Comparison of ENCODE assay signal across 30 mouse cellular contexts in genomic region chr10:19596866-19597265, GRCm38 (mm10). TPM values are rescaled to one million over a fixed set of nuclear protein-coding genes. Genes with fewer than 3 reads are reported as not detected.
DNase-seq lines count a peak whose midpoint lies in the region; ATAC-seq and TF ChIP-seq lines count a peak whose summit lies in the region.
"Had no signal": no experiment of that assay in that cellular context is flagged by ENCODE, and none has a peak within 500 bp of the region (broad histone marks: within the 10 kb centered on the region; RNA-seq: fewer than 3 reads in every experiment).

No protein-coding gene starts in this region.

- no peak for TF ChIP-seq RAD21 in CH12.LX (IDR thresholded peaks at IDR 0.05; ENCODE audit: low read depth, low read length)

- no peak for TF ChIP-seq CTCF in gastrocnemius, adult 2 months (IDR thresholded peaks at IDR 0.05)
- no peak for TF ChIP-seq CTCF in CH12.LX (conservative IDR thresholded peaks at IDR 0.05 in 1 of 2, IDR thresholded peaks at IDR 0.05 in 1 of 2; ENCODE audit: low read depth in 2 of 2, low read length in 2 of 2)

- peaks cover 4% of the 10 kb centered on the region for H3K9me3 ChIP-seq in megakaryocyte, embryonic 14.5 days
- peaks cover 9% of the 10 kb centered on the region for H3K9me3 ChIP-seq in CH12.LX (replicated peaks; ENCODE audit: low read length)
- H3K9me3 ChIP-seq in hindbrain, embryonic 16.5 days (ENCODE audit: control insufficient read depth, low read length) = no peaks in the 10 kb centered on the region
- H3K9me3 ChIP-seq: embryonic facial prominence, embryonic 15.5 days; hindbrain, embryonic 13.5 days had no signal

- in situ Hi-C loops in CH12.LX (cut with MboI; ENCODE audit: low pct_ligation_motif_present, low pct_unique_long_range_greater_than_20kb, low sequenced_read_pairs) = loop anchor here (10.0 kb wide), 1 partner anchor 62 kb away; no protein-coding TSS in a partner anchor

- peak overlapping the region; percentile 97 for H3K27ac ChIP-seq in gastrocnemius, adult 2 months
- H3K27ac ChIP-seq in CH12.LX (ENCODE audit: insufficient read depth, low read depth) = no peak overlapping the region
- no peak overlapping the region for H3K27ac ChIP-seq in hindbrain, embryonic 16.5 days (ENCODE audit: low read depth, low read length)
- H3K27ac ChIP-seq: embryonic facial prominence, embryonic 15.5 days; forebrain, embryonic 10.5 days; heart, adult 2 months; hindbrain, embryonic 13.5 days had no signal

- no peak overlapping the region for H3K9ac ChIP-seq in CH12.LX (ENCODE audit: insufficient read depth, low read depth)
- no peak overlapping the region for H3K9ac ChIP-seq in hindbrain, embryonic 16.5 days (ENCODE audit: low read depth, low read length)
- H3K9ac ChIP-seq: embryonic facial prominence, embryonic 15.5 days; heart, embryonic 12.5 days; hindbrain, embryonic 13.5 days had no signal

- H3K36me3 ChIP-seq in megakaryocyte, embryonic 14.5 days (replicated peaks; ENCODE audit: low read length) = peaks cover 47% of the 10 kb centered on the region
- peaks cover 25 to 62% of the 10 kb centered on the region in 2 experiments for H3K36me3 ChIP-seq in CH12.LX (replicated peaks in 1 of 2; ENCODE audit: control insufficient read depth in 1 of 2, insufficient read depth in 1 of 2, low read length in 1 of 2)
- H3K36me3 ChIP-seq in hindbrain, embryonic 16.5 days (ENCODE audit: control insufficient read depth, insufficient read depth, low read length) = peaks cover 5% of the 10 kb centered on the region

- intact Hi-C loops in gastrocnemius, adult 2 months (cut with DNase I) = loop anchor here (10.0 kb wide), 1 partner anchor 582 kb away; the partner anchor contains the start of gene Tnfaip3

- TF ChIP-seq EP300 in CH12.LX (IDR thresholded peaks at IDR 0.05; ENCODE audit: low read length) = no peak

- peak overlapping the region; percentile 79 for H3K4me3 ChIP-seq in gastrocnemius, adult 2 months
- H3K4me3 ChIP-seq in megakaryocyte, embryonic 14.5 days (replicated peaks) = peak overlapping the region; percentile 66
- no peak overlapping the region for H3K4me3 ChIP-seq in CH12.LX (replicated peaks in 1 of 3; ENCODE audit: low read depth in 2 of 3, low read length in 2 of 3, poor library complexity in 1 of 3)
- H3K4me3 ChIP-seq in hindbrain, embryonic 16.5 days (ENCODE audit: low read length) = no peak overlapping the region
- H3K4me3 ChIP-seq: embryonic facial prominence, embryonic 15.5 days; erythroblast, embryonic 14.5 days; forebrain, embryonic 10.5 days; heart, adult 2 months; heart, embryonic 12.5 days; hindbrain, embryonic 13.5 days had no signal

- no peaks in the 10 kb centered on the region for H3K27me3 ChIP-seq in megakaryocyte, embryonic 14.5 days (replicated peaks)
- no peaks in the 10 kb centered on the region for H3K27me3 ChIP-seq in CH12.LX (replicated peaks)
- H3K27me3 ChIP-seq in hindbrain, embryonic 16.5 days (replicated peaks; ENCODE audit: control insufficient read depth, insufficient read depth, low read length) = no peaks in the 10 kb centered on the region
- H3K27me3 ChIP-seq: embryonic facial prominence, embryonic 15.5 days; heart, embryonic 12.5 days; Patski had no signal

- peaks cover 8% of the 10 kb centered on the region for H3K79me2 ChIP-seq in CH12.LX (replicated peaks; ENCODE audit: control insufficient read depth, extremely low read depth, insufficient read depth, poor library complexity, severe bottlenecking)

- no peak overlapping the region for H3K4me2 ChIP-seq in CH12.LX (ENCODE audit: insufficient read depth, low read depth, poor library complexity, severe bottlenecking)
- no peak overlapping the region for H3K4me2 ChIP-seq in hindbrain, embryonic 16.5 days (ENCODE audit: low read length)
- H3K4me2 ChIP-seq: embryonic facial prominence, embryonic 15.5 days; heart, embryonic 12.5 days; hindbrain, embryonic 13.5 days had no signal

- dilution Hi-C loops in CH12.LX (cut with MboI; ENCODE audit: extremely low pct_ligation_motif_present, extremely low pct_unique_long_range_greater_than_20kb, low sequenced_read_pairs) = no loop called here

- ATAC-seq in megakaryocyte, adult 5-6 weeks (ENCODE audit: poor library complexity, severe bottlenecking) = no peak
- no peak for ATAC-seq in hindbrain, embryonic 16.5 days
- ATAC-seq: forebrain, embryonic 14.5 days; intestine, embryonic 16.5 days; Patski had no signal

- DNase-seq in gastrocnemius, adult 2 months = no peak
- no peak for DNase-seq in gastrocnemius, postnatal 10 days
- peak; percentile 6 for DNase-seq in CH12.LX (ENCODE audit: extremely low read depth)
- DNase-seq in naive thymus-derived CD4-positive, alpha-beta T cell, adult 2 months (ENCODE audit: low read depth) = peak; percentile 58
- no peak for DNase-seq in kidney, postnatal 14 days
- DNase-seq: adrenal gland, adult 2 months; adrenal gland, postnatal 25 days; cerebellum, adult 11 months; cerebellum, adult 8-10 months; cerebellum, postnatal 14 days; embryo, embryonic 11 days; heart, adult 2 months; heart, postnatal 4 days had no signal

- peaks cover 50% of the 10 kb centered on the region for H3K4me1 ChIP-seq in megakaryocyte, embryonic 14.5 days
- peaks cover 5 to 49% of the 10 kb centered on the region in 2 experiments; a peak in 3 of 4 replicates for H3K4me1 ChIP-seq in CH12.LX (ENCODE audit: control insufficient read depth in 1 of 2, insufficient read depth in 2 of 2)
- H3K4me1 ChIP-seq in hindbrain, embryonic 16.5 days (ENCODE audit: control insufficient read depth, insufficient read depth, low read depth, low read length) = peaks cover 10% of the 10 kb centered on the region

- WGBS in hindbrain, embryonic 16.5 days = 89% methylated on average over 4 of the region's 4 CpGs

- no peak for TF ChIP-seq POLR2A in CH12.LX (IDR thresholded peaks at IDR 0.05; ENCODE audit: low read depth, low read length)

TF ChIP-seq in CH12.LX, 34 proteins besides CTCF, POLR2A, EP300 and RAD21:
- TF ChIP-seq ZC3H11A (IDR thresholded peaks at IDR 0.05; ENCODE audit: low read depth, low read length) (no peak), CHD2 (IDR thresholded peaks at IDR 0.05; ENCODE audit: low read length) (no peak), JUN (IDR thresholded peaks at IDR 0.05; ENCODE audit: insufficient read depth, low read depth, low read length) (no peak), UBTF (IDR thresholded peaks at IDR 0.05; ENCODE audit: low read depth, low read length) (no peak), HCFC1 (IDR thresholded peaks at IDR 0.05; ENCODE audit: low read depth, low read length) (no peak), TCF12 (IDR thresholded peaks at IDR 0.05; ENCODE audit: low read depth, low read length) (no peak), MYC (IDR thresholded peaks at IDR 0.05; ENCODE audit: low read depth, low read length) (no peak), E2F4 (IDR thresholded peaks at IDR 0.05; ENCODE audit: insufficient replicate concordance, low read depth, low read length) (no peak), SIN3A (IDR thresholded peaks at IDR 0.05; ENCODE audit: low read length) (no peak), MAFK (IDR thresholded peaks at IDR 0.05; ENCODE audit: insufficient replicate concordance, low read length) (no peak), MAZ (IDR thresholded peaks at IDR 0.05; ENCODE audit: low read depth, low read length) (no peak), ELF1 (IDR thresholded peaks at IDR 0.05; ENCODE audit: low read depth, low read length) (no peak), MXI1 (IDR thresholded peaks at IDR 0.05; ENCODE audit: low read depth, low read length) (no peak), IRF4 (IDR thresholded peaks at IDR 0.05; ENCODE audit: low read depth, low read length) (no peak), SMC3 (IDR thresholded peaks at IDR 0.05; ENCODE audit: low read depth, low read length) (no peak)

RNA-seq across cellular contexts. Expression of gene Ifngr1, which starts 5.1 kb away (rescaled TPM):
- 10 to 100 TPM; 25.4 to 31.8 TPM for total RNA-seq in gastrocnemius, adult 2 months (2021)
- total RNA-seq in gastrocnemius, postnatal 10 days (2021) = 10 to 100 TPM; 31.6 to 34.7 TPM
- 7.1 TPM in 1 of 2 replicates, not detected in the other for polyA plus RNA-seq in megakaryocyte, embryonic 14.5 days (2012; ENCODE audit: insufficient read depth, low replicate concordance)
- total RNA-seq in megakaryocyte, adult 5-6 weeks (2015) = 314 and 331 TPM in 2 replicates
- 241 and 246 TPM in 2 replicates for total RNA-seq in megakaryocyte, adult 5-6 weeks (2017)
- 17.3 and 17.6 TPM in 2 replicates for total RNA-seq in CH12.LX (2012; rRNA removed)
- 36.0 and 36.7 TPM in 2 replicates for total RNA-seq in CH12.LX (2014; rRNA removed)
- 26.7 and 28.1 TPM in 2 replicates for polyA plus RNA-seq in CH12.LX (2012; ENCODE audit: insufficient read length, low read depth)
- polyA plus RNA-seq in hindbrain, embryonic 16.5 days (2015; fragmentation: Nextera tagmentation; extraction: Ambion mirVana) = 25.6 and 26.5 TPM in 2 replicates

RNA-seq across cellular contexts. Expression of gene Il22ra2, which starts 24.9 kb away (rescaled TPM):
- total RNA-seq in gastrocnemius, adult 2 months (2021) = not detected
- total RNA-seq in gastrocnemius, postnatal 10 days (2021) = not detected
- not detected in 2 replicates for polyA plus RNA-seq in megakaryocyte, embryonic 14.5 days (2012; ENCODE audit: insufficient read depth, low replicate concordance)
- total RNA-seq in megakaryocyte, adult 5-6 weeks (2015) = 0.07 and 0.87 TPM in 2 replicates
- total RNA-seq in megakaryocyte, adult 5-6 weeks (2017) = 0.73 TPM in 1 of 2 replicates, not detected in the other
- total RNA-seq in CH12.LX (2012; rRNA removed) (0.08 and 0.13 TPM in 2 replicates), CH12.LX (2014; rRNA removed) (not detected in 2 replicates)
- polyA plus RNA-seq in CH12.LX (2012; ENCODE audit: insufficient read length, low read depth) = not detected in 2 replicates
- not detected in 2 replicates for polyA plus RNA-seq in hindbrain, embryonic 16.5 days (2015; fragmentation: Nextera tagmentation; extraction: Ambion mirVana)
- total RNA-seq: adrenal gland, adult 2 months; adrenal gland, postnatal 25 days; gastrocnemius, adult 8-10 months; gastrocnemius, postnatal 4 days; heart, adult 2 months; heart, postnatal 4 days; MEL had no signal
- polyA plus RNA-seq: adrenal gland, adult 2 months; C2C12; embryonic facial prominence, embryonic 11.5 days; erythroblast, embryonic 14.5 days; forebrain, embryonic 10.5 days; forebrain, embryonic 14.5 days; heart, adult 2 months; heart, embryonic 12.5 days; heart, postnatal 0 days; hindbrain, embryonic 13.5 days; intestine, embryonic 16.5 days; Patski had no signal

Comparison
In these comparisons a context has a peak if more than half of its experiments do, and no peak if none do; other contexts are left out.
1. DNase-seq: peak in CH12.LX (single experiment) and naive thymus-derived CD4-positive, alpha-beta T cell, adult 2 months (single experiment); none in gastrocnemius, adult 2 months (single experiment), gastrocnemius, postnatal 10 days (single experiment) and kidney, postnatal 14 days (single experiment).
2. H3K4me3 ChIP-seq: peak in gastrocnemius, adult 2 months (single experiment) and megakaryocyte, embryonic 14.5 days (single experiment); none in CH12.LX (0 of 3) and hindbrain, embryonic 16.5 days (single experiment).
3. RNA of gene Ifngr1, which starts 5.1 kb away (total RNA-seq): 241 to 331 TPM in megakaryocyte, adult 5-6 weeks; 17.3 to 36.7 TPM in CH12.LX, 31.6 to 34.7 TPM in gastrocnemius, postnatal 10 days and 25.4 to 31.8 TPM in gastrocnemius, adult 2 months; every median in the first group is over 4 times any median in the second.